Mouse (Mus musculus): Measurements from ENCODE around the gene Pdzd2.

Pdzd2 gene

GRCm38 (mm10) chr15:12739277-12740247 lies at the start of gene Pdzd2:
Gene Pdzd2, minus strand, starts transcription at chr15:12739924.
- DNase-seq, result peak; percentile 97

- no peak for DNase-seq
Observed at GRCm38 (mm10) chr15:12789406-12789867, 49.7 kb upstream of the Pdzd2 start.

GRCm38 (mm10) chr15:12788536-12788935 lies 48.8 kb upstream of the Pdzd2 start:
- DNase-seq, result no peak

GRCm38 (mm10) chr15:12781729-12782326 lies 42.1 kb upstream of the Pdzd2 start:
- DNase-seq, result no peak

- DNase-seq, result no peak
Observed at GRCm38 (mm10) chr15:12781296-12781695, 41.6 kb upstream of the Pdzd2 start.

GRCm38 (mm10) chr15:12774149-12774753 lies 34.5 kb upstream of the Pdzd2 start:
- DNase-seq, result no peak

- no peak for DNase-seq
Observed at GRCm38 (mm10) chr15:12770958-12771357, 31.2 kb upstream of the Pdzd2 start.

- no peak for DNase-seq
Observed at GRCm38 (mm10) chr15:12766848-12767247, 27.1 kb upstream of the Pdzd2 start.

GRCm38 (mm10) chr15:12763147-12763546 lies 23.4 kb upstream of the Pdzd2 start:
- no peak for DNase-seq

- DNase-seq, result peak; percentile 21
Observed at GRCm38 (mm10) chr15:12762258-12762913, 22.7 kb upstream of the Pdzd2 start.

GRCm38 (mm10) chr15:12760747-12761146 lies 21.0 kb upstream of the Pdzd2 start:
- no peak for DNase-seq

- no peak for DNase-seq
Observed at GRCm38 (mm10) chr15:12758461-12758860, 18.7 kb upstream of the Pdzd2 start.

- DNase-seq, result no peak
Observed at GRCm38 (mm10) chr15:12757757-12758156, 18.0 kb upstream of the Pdzd2 start.

GRCm38 (mm10) chr15:12753201-12753600 lies 13.5 kb upstream of the Pdzd2 start:
- no peak for DNase-seq

GRCm38 (mm10) chr15:12750963-12751362 lies 11.2 kb upstream of the Pdzd2 start:
- DNase-seq, result no peak

GRCm38 (mm10) chr15:12749549-12750301 lies 10.0 kb upstream of the Pdzd2 start:
- DNase-seq, result peak; percentile 48

GRCm38 (mm10) chr15:12742117-12742906 lies 2.6 kb upstream of the Pdzd2 start:
- DNase-seq, result no peak

GRCm38 (mm10) chr15:12738301-12739093 lies 1.2 kb downstream of the Pdzd2 start:
- no peak for DNase-seq

- DNase-seq, result no peak
Observed at GRCm38 (mm10) chr15:12735208-12735607, 4.5 kb downstream of the Pdzd2 start.

GRCm38 (mm10) chr15:12734221-12734620 lies 5.5 kb downstream of the Pdzd2 start:
- no peak for DNase-seq
